Mouse (Mus musculus) lung, adult 2 months (tissue): ENCODE results near the gene Met. TPM values are rescaled to one million over a fixed set of nuclear protein-coding genes. Genes with fewer than 3 reads are reported as not detected.

ENCODE experiments used
- DNase-seq: peaks from one replicate; pipeline ENCODE4 v3.0.0; 2022
- H3K4me1 ChIP-seq: fragments of 200-500 bp; 2 replicates; pipeline ENCODE4 v1.6.1; 2011; ENCODE audit warnings: low read length; ENCODE audit not compliant: control insufficient read depth, insufficient read depth
- H3K4me3 ChIP-seq: fragments of 200-500 bp; replicated peaks from 2 replicates; pipeline ENCODE3; 2011; ENCODE audit warnings: low read depth, mild to moderate bottlenecking, control low read depth, low read length; ENCODE audit errors: extremely low read depth
- CTCF ChIP-seq: fragments of 200-500 bp; IDR thresholded peaks from 2 replicates; pipeline ENCODE4 v1.5.1; 2011; ENCODE audit warnings: mild to moderate bottlenecking, low read length, control low read depth; ENCODE audit not compliant: insufficient read depth
- POLR2A ChIP-seq: fragments of 200-500 bp; IDR thresholded peaks from 2 replicates; pipeline ENCODE4 v1.6.1; 2011; ENCODE audit warnings: low read depth, mild to moderate bottlenecking, control low read depth, low read length, borderline replicate concordance; ENCODE audit errors: extremely low read depth
- WGBS: fragments of 180-500 bp; shearing (Covaris S2); methylation state at CpG from one replicate; pipeline ENCODE4 v1.1.7; 2018; 5-methylcytosine and 5-hydroxymethylcytosine counted together
- polyA plus RNA-seq: library from polyadenylated mRNA; depleted of rRNA; stranded (reverse); fragments of >200 nt; gene quantifications from 2 replicates; pipeline ENCODE4 v1.2.3, GENCODE M21; 2012; rRNA removed

Met gene
- polyA plus RNA-seq, 1 experiment: 15.5 TPM

DNA sequence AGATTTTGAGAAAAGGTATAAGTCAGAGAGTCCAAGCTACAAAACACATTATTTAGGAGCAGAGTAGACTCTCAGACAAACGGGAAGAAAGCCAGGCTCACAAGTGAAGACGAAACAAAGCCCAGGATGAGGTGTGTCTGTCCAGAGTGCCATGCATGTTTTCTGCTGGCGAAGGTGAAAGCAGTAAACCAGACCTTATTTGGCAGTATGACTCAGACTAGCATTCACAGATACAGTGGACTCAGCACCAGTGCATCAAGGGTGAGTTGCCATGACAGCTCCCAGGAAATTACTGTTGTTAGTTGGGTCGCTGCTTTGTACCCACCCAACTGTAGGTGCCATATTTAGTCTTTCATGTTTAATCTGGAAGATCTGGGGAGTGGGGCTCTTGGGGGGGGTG lies 149.1 kb downstream of the Met start:
- no peak for DNase-seq
- TF ChIP-seq POLR2A (no peak), CTCF (no peak)
- H3K4me3 ChIP-seq: no peak overlapping the region
- 75% methylated on average over 4 of the region's 4 CpGs for WGBS
- H3K4me1 ChIP-seq: no peaks in the 10 kb centered on the region

DNA sequence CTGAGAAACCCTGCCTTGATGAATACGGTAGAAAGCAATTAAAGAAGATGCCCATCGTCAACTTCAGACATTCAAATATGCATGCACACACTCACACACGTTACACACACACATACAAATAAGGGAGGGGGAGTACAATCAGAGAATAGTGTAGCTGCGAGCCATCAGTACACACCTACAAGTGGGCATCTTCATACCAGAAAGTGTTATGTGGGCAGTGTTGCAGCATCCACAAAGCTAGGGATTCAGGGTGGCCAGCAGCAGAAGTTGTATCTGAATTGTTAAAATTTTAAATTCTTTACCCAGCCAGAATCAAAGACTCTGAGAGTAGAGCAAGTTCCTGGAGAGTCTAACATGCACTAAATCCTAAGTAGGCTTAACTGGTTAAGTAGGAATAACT lies 157.2 kb downstream of the Met start:
- no peak overlapping the region for H3K4me3 ChIP-seq
- 78% methylated on average over 4 of the region's 4 CpGs for WGBS
- TF ChIP-seq POLR2A (no peak), CTCF (no peak)
- no peaks in the 10 kb centered on the region for H3K4me1 ChIP-seq
- no peak for DNase-seq

DNA sequence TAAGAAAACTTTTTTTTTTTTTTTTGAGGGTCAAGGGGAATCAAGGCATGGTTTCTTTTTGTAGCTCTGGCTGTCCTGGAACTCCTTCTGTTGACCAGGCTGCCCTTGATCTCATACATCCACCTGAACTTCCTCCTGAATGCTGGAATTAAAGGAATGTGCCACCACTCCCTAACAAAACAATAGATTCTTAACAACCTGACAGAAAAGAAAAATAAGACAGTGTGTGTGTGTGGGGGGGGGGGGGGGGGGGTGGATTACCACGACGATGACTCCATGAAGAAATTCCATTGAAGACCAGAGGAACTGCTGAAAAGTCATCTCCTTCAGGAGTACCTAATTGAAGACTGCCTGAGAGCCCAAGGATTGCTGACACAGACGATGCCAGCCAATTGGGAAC lies 157.8 kb downstream of the Met start:
- Histone ChIP-seq H3K4me3 (no peak overlapping the region), H3K4me1 (no peaks in the 10 kb centered on the region)
- TF ChIP-seq CTCF (no peak), POLR2A (no peak)
- no peak for DNase-seq
- 35% methylated on average over 3 of the region's 3 CpGs for WGBS

Other genes starting within 250 kb of the Met start
- 220 and 261 TPM in 2 replicates for gene Cav2, start 182.6 kb upstream of the Met start, polyA plus RNA-seq
- gene Cav1, start 157.5 kb upstream of the Met start, polyA plus RNA-seq: 1,746 and 2,229 TPM in 2 replicates
- gene Capza2, start 172.4 kb downstream of the Met start, polyA plus RNA-seq: 9.1 and 17.6 TPM in 2 replicates
- gene St7, start 229.1 kb downstream of the Met start, polyA plus RNA-seq: 6.3 and 9.9 TPM in 2 replicates